Comparison of ENCODE assay signal across 12 mouse cellular contexts in genomic region chr10:121728226-121728625, GRCm38 (mm10).
"Had no signal": no experiment of that assay in that cellular context is flagged by ENCODE, and none has a peak within 500 bp of the region (broad histone marks: within the 10 kb centered on the region; RNA-seq: fewer than 3 reads in every experiment).

No protein-coding gene starts in this region.

- ATAC-seq: liver, postnatal 0 days; lung, postnatal 0 days; midbrain, embryonic 15.5 days had no signal

- DNase-seq: kidney, postnatal 14 days; kidney, postnatal 4 days; left cerebral cortex, postnatal 4 days; liver, postnatal 0 days; lung, embryonic 14.5 days; right cerebral cortex, adult 18-20 months; right cerebral cortex, postnatal 14 days; right cerebral cortex, postnatal 4 days; thymus, adult 18-20 months; thymus, postnatal 36 days had no signal
